Mouse (Mus musculus) stomach, postnatal 0 days (tissue): ENCODE measurements around the gene Fli1. TPM values are rescaled to one million over a fixed set of nuclear protein-coding genes. Genes with fewer than 3 reads are reported as not detected.

Experiments
- ATAC-seq: fragments of 200-750 bp; cut with Nextera tagmentation; 2 replicates; pipeline ENCODE4 v1.8.0; 2017; ENCODE audit not compliant: low FRiP score, low TSS enrichment
- DNase-seq: peaks from one replicate; pipeline ENCODE4 v3.0.0-alpha.2; 2016; ENCODE audit warnings: low spot score
- H3K27ac ChIP-seq: fragments of 300-500 bp; sonication (generic); replicated peaks from 2 replicates; pipeline ENCODE4 v1.5.1; 2014; ENCODE audit warnings: mild to moderate bottlenecking, control low read depth
- H3K27me3 ChIP-seq: fragments of 300-500 bp; sonication (generic); 2 replicates; pipeline ENCODE4 v1.6.1; 2014; ENCODE audit warnings: low read length; ENCODE audit not compliant: control insufficient read depth, insufficient read depth
- H3K36me3 ChIP-seq: fragments of 300-500 bp; sonication (generic); 2 replicates; pipeline ENCODE4 v1.6.1; 2014; ENCODE audit warnings: low read length, mixed read lengths; ENCODE audit not compliant: control insufficient read depth, insufficient read depth
- H3K4me1 ChIP-seq: fragments of 300-500 bp; sonication (generic); replicated peaks from 2 replicates; pipeline ENCODE4 v1.6.1; 2014; ENCODE audit warnings: antibody characterized with exemption; ENCODE audit not compliant: control insufficient read depth, insufficient read depth
- H3K4me2 ChIP-seq: fragments of 300-500 bp; sonication (generic); replicated peaks from 2 replicates; pipeline ENCODE4 v1.6.1; 2014; ENCODE audit warnings: low read depth, mild to moderate bottlenecking, control low read depth, moderate library complexity
- H3K4me3 ChIP-seq: fragments of 300-500 bp; sonication (generic); 2 replicates; pipeline ENCODE4 v1.5.1; 2014; ENCODE audit warnings: low read depth, low read length, control low read depth
- H3K9ac ChIP-seq: fragments of 300-500 bp; sonication (generic); 2 replicates; pipeline ENCODE4 v1.6.1; 2014; ENCODE audit warnings: mild to moderate bottlenecking, low read length, control low read depth, mixed read lengths
- H3K9me3 ChIP-seq: fragments of 300-500 bp; sonication (generic); 2 replicates; pipeline ENCODE4 v1.6.1; 2016; ENCODE audit warnings: low read length; ENCODE audit not compliant: control insufficient read depth
- CTCF ChIP-seq: IDR thresholded peaks from 2 replicates; pipeline ENCODE4 v1.5.1; 2016; ENCODE audit warnings: antibody characterized with exemption, low read depth, mild to moderate bottlenecking, moderate library complexity
- EP300 ChIP-seq: optimal IDR thresholded peaks from 2 replicates; pipeline ENCODE3; 2016; ENCODE audit warnings: antibody characterized with exemption
- WGBS: fragments of 180-500 bp; shearing (Covaris S2); extraction: QIAGEN DNeasy Blood & Tissue Kit; methylation state at CpG from one replicate; pipeline ENCODE4 v1.1.7; 2014; 5-methylcytosine and 5-hydroxymethylcytosine counted together
- polyA plus RNA-seq: library from polyadenylated mRNA; unstranded; fragments of >200 nt; fragmentation: Nextera tagmentation; extraction: Ambion mirVana; gene quantifications from 2 replicates; pipeline ENCODE4 v1.2.1, GENCODE M21; 2015

Gene Fli1
- polyA plus RNA-seq, 1 experiment from 2014 or later, result 4.9 TPM

GRCm38 (mm10) chr9:32559859-32560258 is 17.2 kb upstream of the Fli1 start:
- Histone ChIP-seq H3K27me3 (no peaks in the 10 kb centered on the region), H3K4me2 (no peak overlapping the region), H3K27ac (no peak overlapping the region), H3K9ac (no peak overlapping the region), H3K9me3 (no peaks in the 10 kb centered on the region), H3K36me3 (no peaks in the 10 kb centered on the region), H3K4me1 (no peaks in the 10 kb centered on the region; the same call in 1 of the 2 replicates), H3K4me3 (no peak overlapping the region)
- WGBS, result 73% methylated on average over 8 of the region's 8 CpGs
- no peak for TF ChIP-seq CTCF
- no peak for TF ChIP-seq EP300
- no peak for DNase-seq
- ATAC-seq, result no peak

- H3K27ac ChIP-seq, result no peak overlapping the region
- DNase-seq (no peak), ATAC-seq (no peak)
- TF ChIP-seq CTCF (no peak), EP300 (no peak)
- no peaks in the 10 kb centered on the region for H3K36me3 ChIP-seq
- H3K9ac ChIP-seq, result no peak overlapping the region
- H3K9me3 ChIP-seq, result no peaks in the 10 kb centered on the region
- H3K4me3 ChIP-seq, result no peak overlapping the region
- H3K4me2 ChIP-seq, result no peak overlapping the region
- H3K4me1 ChIP-seq, result no peaks in the 10 kb centered on the region; the same call in 1 of the 2 replicates
- no peaks in the 10 kb centered on the region for H3K27me3 ChIP-seq
Measured at GRCm38 (mm10) chr9:32559454-32559853, 16.8 kb upstream of the Fli1 start.

- H3K4me3 ChIP-seq, result no peak overlapping the region
- 77% methylated on average over 7 of the region's 7 CpGs for WGBS
Measured at GRCm38 (mm10) chr9:32556313-32556712, 13.7 kb upstream of the Fli1 start.

GRCm38 (mm10) chr9:32555279-32555678 is 12.6 kb upstream of the Fli1 start:
- TF ChIP-seq CTCF (no peak), EP300 (no peak)
- Histone ChIP-seq H3K27ac (no peak overlapping the region), H3K9ac (no peak overlapping the region), H3K27me3 (no peaks in the 10 kb centered on the region), H3K4me2 (no peak overlapping the region), H3K4me1 (0 out of 2 replicates have a peak, but pooled peaks cover 3% of the 10 kb centered on the region), H3K4me3 (no peak overlapping the region), H3K36me3 (no peaks in the 10 kb centered on the region), H3K9me3 (no peaks in the 10 kb centered on the region)
- DNase-seq, result no peak
- ATAC-seq, result no peak
- WGBS, result 76% methylated on average over 3 of the region's 3 CpGs

More at GRCm38 (mm10) chr9:32556313-32556712, 13.7 kb upstream of the Fli1 start:
- Histone ChIP-seq H3K9me3 (no peaks in the 10 kb centered on the region), H3K27me3 (no peaks in the 10 kb centered on the region), H3K36me3 (no peaks in the 10 kb centered on the region), H3K9ac (no peak overlapping the region), H3K27ac (no peak overlapping the region), H3K4me1 (no peaks in the 10 kb centered on the region), H3K4me2 (no peak overlapping the region)
- ATAC-seq (no peak), DNase-seq (no peak)
- TF ChIP-seq CTCF (no peak), EP300 (no peak)

- no peak for TF ChIP-seq CTCF
- no peak for TF ChIP-seq EP300
- Histone ChIP-seq H3K27ac (no peak overlapping the region), H3K4me3 (no peak overlapping the region), H3K9me3 (no peaks in the 10 kb centered on the region), H3K9ac (no peak overlapping the region), H3K4me2 (no peak overlapping the region), H3K4me1 (0 out of 2 replicates have a peak, but pooled peaks cover 3% of the 10 kb centered on the region), H3K27me3 (no peaks in the 10 kb centered on the region), H3K36me3 (no peaks in the 10 kb centered on the region)
- WGBS, result 23% methylated on average over 10 of the region's 10 CpGs
- no peak for ATAC-seq
- DNase-seq, result no peak
Measured at GRCm38 (mm10) chr9:32550541-32550940, 7.9 kb upstream of the Fli1 start.

- H3K4me3 ChIP-seq, result no peak overlapping the region
- H3K27me3 ChIP-seq, result no peaks in the 10 kb centered on the region
- no peak overlapping the region for H3K27ac ChIP-seq
- H3K4me1 ChIP-seq, result 0 out of 2 replicates have a peak, but pooled peaks cover 6% of the 10 kb centered on the region
- no peak for DNase-seq
- H3K9ac ChIP-seq, result no peak overlapping the region
- no peak overlapping the region for H3K4me2 ChIP-seq
- H3K36me3 ChIP-seq, result no peaks in the 10 kb centered on the region
- H3K9me3 ChIP-seq, result no peaks in the 10 kb centered on the region
- 27% methylated on average over 6 of the region's 6 CpGs for WGBS
- no peak for ATAC-seq
- TF ChIP-seq CTCF (no peak), EP300 (no peak)
Measured at GRCm38 (mm10) chr9:32549462-32550384, 7.1 kb upstream of the Fli1 start.
